Mouse (Mus musculus) heart, embryonic 14.5 days (tissue): ENCODE results near the gene Naa40. TPM values are rescaled to one million over a fixed set of nuclear protein-coding genes. Genes with fewer than 3 reads are reported as not detected.
A peak's percentile ranks its signal among the peaks of the same experiment; 100 is the strongest.

Experiments used
- ATAC-seq: fragments of 200-750 bp; cut with Nextera tagmentation; 2 replicates; pipeline ENCODE4 v1.8.0; 2017; ENCODE audit warnings: low read depth, moderate TSS enrichment; ENCODE audit not compliant: insufficient number of reproducible peaks, insufficient read depth, low FRiP score
- H3K27ac ChIP-seq, 2 experiments: fragments of 200-500 bp in 1 of 2; fragments of 300-500 bp in 1 of 2; sonication (generic) in 1 of 2; replicated peaks in 1 of 2; 2 replicates each; pipeline ENCODE4 v1.5.1; 2012 to 2014; ENCODE audit warnings: low read depth in 2 of 2, low read length in 2 of 2, control low read depth in 1 of 2, mild to moderate bottlenecking in 1 of 2, mixed read lengths in 1 of 2; ENCODE audit not compliant: control insufficient read depth in 1 of 2, insufficient read depth in 1 of 2
- H3K27me3 ChIP-seq: fragments of 300-500 bp; sonication (generic); 2 replicates; pipeline ENCODE4 v1.6.1; 2014; ENCODE audit warnings: mild to moderate bottlenecking, low read length, control low read depth; ENCODE audit not compliant: control insufficient read depth, insufficient read depth
- H3K36me3 ChIP-seq: fragments of 300-500 bp; sonication (generic); 2 replicates; pipeline ENCODE4 v1.6.1; 2014; ENCODE audit warnings: mild to moderate bottlenecking, control low read depth, low read length, mixed read lengths; ENCODE audit not compliant: control insufficient read depth, insufficient read depth
- H3K4me1 ChIP-seq, 2 experiments: fragments of 200-500 bp in 1 of 2; fragments of 300-500 bp in 1 of 2; sonication (generic) in 1 of 2; 2 replicates each; pipeline ENCODE4 v1.6.1; 2012 to 2014; ENCODE audit warnings: low read length in 2 of 2, control low read depth in 1 of 2, mixed read lengths in 1 of 2; ENCODE audit not compliant: control insufficient read depth in 2 of 2, insufficient read depth in 2 of 2
- H3K4me2 ChIP-seq: fragments of 300-500 bp; sonication (generic); 2 replicates; pipeline ENCODE4 v1.6.1; 2014; ENCODE audit warnings: mild to moderate bottlenecking, low read length
- H3K4me3 ChIP-seq, 2 experiments: fragments of 200-500 bp in 1 of 2; fragments of 300-500 bp in 1 of 2; sonication (generic) in 1 of 2; 2 replicates each; pipeline ENCODE4 v1.5.1; 2012 to 2014; ENCODE audit warnings: low read length in 2 of 2, mild to moderate bottlenecking in 2 of 2, control low read depth in 1 of 2, low read depth in 1 of 2, moderate library complexity in 1 of 2; ENCODE audit not compliant: control insufficient read depth in 1 of 2, insufficient read depth in 1 of 2
- H3K9ac ChIP-seq: fragments of 300-500 bp; sonication (generic); 2 replicates; pipeline ENCODE4 v1.6.1; 2014; ENCODE audit warnings: mild to moderate bottlenecking, low read length
- H3K9me3 ChIP-seq: fragments of 300-500 bp; sonication (generic); 2 replicates; pipeline ENCODE4 v1.6.1; 2016; ENCODE audit warnings: low read length, control low read depth; ENCODE audit not compliant: control insufficient read depth
- WGBS: fragments of 180-500 bp; shearing (Covaris S2); extraction: QIAGEN DNeasy Blood & Tissue Kit; methylation state at CpG from one replicate; pipeline ENCODE4 v1.1.7; 2014; 5-methylcytosine and 5-hydroxymethylcytosine counted together
- polyA plus RNA-seq: library from polyadenylated mRNA; unstranded; fragments of >200 nt; fragmentation: Nextera tagmentation; extraction: Ambion mirVana; gene quantifications from 2 replicates; pipeline ENCODE4 v1.2.1, GENCODE M21; 2014

Naa40 gene
- polyA plus RNA-seq, 1 experiment from 2014 or later = 55.9 TPM

DNA sequence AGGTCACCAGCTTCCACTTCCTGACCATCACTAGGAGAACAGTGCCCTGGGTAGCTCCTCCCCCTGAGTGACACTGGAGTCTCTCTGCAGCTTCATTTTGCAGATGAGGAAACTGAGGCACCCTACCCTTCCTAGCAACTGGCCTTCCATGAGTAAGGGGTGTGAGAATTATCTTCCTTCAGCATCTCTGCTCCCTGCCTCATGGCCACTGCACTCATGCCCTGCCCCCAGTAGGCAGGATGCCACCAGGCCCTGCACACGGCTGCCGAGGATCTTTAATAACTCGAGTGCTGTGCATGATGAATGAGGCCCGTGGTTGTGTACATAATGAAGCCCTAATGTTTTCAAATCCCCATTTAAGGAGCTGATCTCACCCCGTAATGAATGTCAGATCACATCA, 50.0 kb downstream of the Naa40 start:
- Histone ChIP-seq H3K9ac (no peak overlapping the region), H3K27me3 (peaks cover 5% of the 10 kb centered on the region), H3K4me3 (no peak overlapping the region), H3K4me1 (peaks cover 2 to 4% of the 10 kb centered on the region in 2 experiments; a peak in 2 of 4 replicates), H3K36me3 (no peaks in the 10 kb centered on the region), H3K9me3 (no peaks in the 10 kb centered on the region), H3K4me2 (no peak overlapping the region), H3K27ac (no peak overlapping the region)
- ATAC-seq = no peak
- 73% methylated on average over 5 of the region's 5 CpGs for WGBS

DNA sequence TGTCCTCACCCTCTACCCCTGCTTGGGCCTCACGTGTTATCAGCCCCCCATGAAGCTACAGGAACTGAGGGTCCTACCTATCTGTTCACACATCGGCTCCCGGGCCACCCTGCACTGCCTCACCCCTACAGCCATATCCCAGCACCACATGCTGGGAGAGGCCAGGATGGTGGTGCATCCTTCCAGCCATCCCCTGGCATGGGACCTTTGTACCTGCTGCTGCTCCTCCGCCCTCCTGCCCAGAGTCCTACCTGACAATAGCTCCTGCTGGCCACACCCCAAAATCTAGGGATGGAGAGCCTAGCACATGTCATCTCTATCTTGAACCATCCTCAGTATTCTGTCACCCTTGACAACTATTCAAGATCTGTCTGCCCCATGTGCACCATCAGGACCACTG, 52.0 kb downstream of the Naa40 start:
- Histone ChIP-seq H3K36me3 (no peaks in the 10 kb centered on the region), H3K27me3 (peaks cover 19% of the 10 kb centered on the region), H3K4me2 (no peak overlapping the region), H3K4me3 (no peak overlapping the region), H3K27ac (no peak overlapping the region), H3K9me3 (no peaks in the 10 kb centered on the region), H3K9ac (no peak overlapping the region), H3K4me1 (no peaks in the 10 kb centered on the region)
- no peak for ATAC-seq
- 63% methylated on average over 4 of the region's 4 CpGs for WGBS

GRCm38 (mm10) chr19:7187157-7187556, 53.8 kb downstream of the Naa40 start:
- Histone ChIP-seq H3K9me3 (no peaks in the 10 kb centered on the region), H3K4me1 (peaks cover 5 to 8% of the 10 kb centered on the region in 2 experiments), H3K36me3 (no peaks in the 10 kb centered on the region), H3K27me3 (peaks cover 29% of the 10 kb centered on the region), H3K27ac (no peak overlapping the region), H3K4me3 (no peak overlapping the region), H3K9ac (no peak overlapping the region), H3K4me2 (no peak overlapping the region)
- ATAC-seq = no peak
- 64% methylated on average over 5 of the region's 5 CpGs for WGBS

DNA sequence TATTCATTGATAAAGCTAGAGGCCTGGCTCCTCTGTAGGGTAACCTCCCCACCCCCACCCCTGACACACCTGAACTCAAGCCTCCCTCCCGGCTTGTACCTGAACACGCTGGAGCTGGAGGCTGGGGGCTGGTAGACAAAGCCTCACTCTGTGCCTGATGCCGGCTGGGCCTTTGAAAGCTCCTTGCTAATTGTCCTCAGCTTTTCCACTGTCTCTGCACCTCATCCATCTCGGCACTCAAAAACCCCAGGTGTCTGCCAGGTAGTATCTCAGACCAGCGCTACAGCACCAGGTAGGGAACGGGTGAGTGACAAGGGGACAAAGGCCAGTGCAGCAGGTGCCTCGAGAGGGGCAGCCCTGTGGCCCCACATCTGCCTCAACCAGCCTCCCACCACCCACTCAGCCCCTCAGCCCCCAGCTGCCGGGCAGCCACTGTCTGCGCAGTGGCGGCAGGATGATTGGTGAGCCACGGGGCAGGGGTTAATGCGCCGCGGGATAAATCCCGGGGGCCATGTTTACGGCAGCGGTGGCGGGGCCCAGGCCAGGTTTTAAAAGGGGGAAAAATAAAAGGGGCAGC, 55.2 kb downstream of the Naa40 start:
- WGBS = 30% methylated on average over 18 of the region's 18 CpGs
- H3K27me3 ChIP-seq = peaks cover 35% of the 10 kb centered on the region
- H3K4me3 ChIP-seq = no peak overlapping the region
- no peak for ATAC-seq
- no peaks in the 10 kb centered on the region for H3K36me3 ChIP-seq
- H3K9ac ChIP-seq = no peak overlapping the region; the same call in 1 of the 2 replicates
- no peak overlapping the region for H3K4me2 ChIP-seq
- H3K9me3 ChIP-seq = no peaks in the 10 kb centered on the region
- peaks cover 7 to 18% of the 10 kb centered on the region in 2 experiments for H3K4me1 ChIP-seq
- no peak overlapping the region for H3K27ac ChIP-seq

DNA sequence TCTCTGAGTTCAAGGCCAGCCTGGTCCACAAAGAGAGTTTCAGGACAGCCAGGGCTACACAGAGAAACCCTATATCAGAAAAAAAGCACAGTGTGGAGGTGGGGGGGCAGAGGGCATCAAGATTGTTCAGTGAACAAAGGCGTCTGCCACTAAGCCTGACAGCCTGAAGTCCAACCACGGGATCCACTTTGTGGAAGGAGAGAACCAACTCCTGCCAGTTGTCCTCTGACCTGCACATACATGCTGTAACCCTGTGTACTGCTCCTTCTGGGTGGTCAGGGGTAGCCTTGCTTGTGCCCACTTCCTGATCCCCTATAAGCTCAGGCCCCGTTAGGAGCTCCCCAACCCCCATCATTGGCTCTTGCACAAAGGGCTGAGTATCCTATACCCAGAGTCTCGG, 55.9 kb downstream of the Naa40 start:
- peaks cover 36% of the 10 kb centered on the region for H3K27me3 ChIP-seq
- 65% methylated on average over 4 of the region's 4 CpGs for WGBS
- no peaks in the 10 kb centered on the region for H3K9me3 ChIP-seq
- no peaks in the 10 kb centered on the region for H3K36me3 ChIP-seq
- no peak overlapping the region for H3K4me2 ChIP-seq
- H3K9ac ChIP-seq = no peak overlapping the region
- no peak overlapping the region for H3K4me3 ChIP-seq
- H3K27ac ChIP-seq = no peak overlapping the region
- ATAC-seq = no peak
- H3K4me1 ChIP-seq = peaks cover 7 to 18% of the 10 kb centered on the region in 2 experiments

DNA sequence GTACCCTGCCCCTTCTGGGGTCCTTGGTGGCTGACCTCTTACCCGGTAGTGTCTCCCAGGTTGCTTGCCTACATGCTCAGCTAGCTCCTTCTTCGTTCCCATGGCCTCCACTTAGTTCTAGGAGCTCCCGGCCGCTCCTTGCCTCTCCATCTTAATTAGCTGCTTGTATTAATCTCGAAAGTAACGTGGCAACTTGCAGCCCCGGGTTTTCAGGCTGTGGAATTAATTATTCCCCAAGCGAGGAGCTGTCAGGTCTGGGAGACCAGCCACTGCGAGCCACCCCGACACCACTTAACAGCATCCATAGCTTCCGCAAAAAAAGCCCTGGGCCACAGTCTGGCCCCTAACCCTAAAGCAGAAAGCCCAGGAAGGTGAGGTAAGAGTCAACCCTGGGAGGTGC, 57.6 kb downstream of the Naa40 start:
- Histone ChIP-seq H3K27ac (no peak overlapping the region), H3K4me1 (peaks cover 10 to 24% of the 10 kb centered on the region in 2 experiments), H3K9ac (no peak overlapping the region), H3K36me3 (no peaks in the 10 kb centered on the region), H3K4me2 (no peak overlapping the region), H3K27me3 (peaks cover 36% of the 10 kb centered on the region), H3K9me3 (no peaks in the 10 kb centered on the region), H3K4me3 (no peak overlapping the region)
- no peak for ATAC-seq
- 76% methylated on average over 11 of the region's 11 CpGs for WGBS

GRCm38 (mm10) chr19:7182273-7182949, 58.6 kb downstream of the Naa40 start:
- ATAC-seq = peak; percentile 37
- no peaks in the 10 kb centered on the region for H3K36me3 ChIP-seq
- peaks cover 36% of the 10 kb centered on the region for H3K27me3 ChIP-seq
- peak overlapping the region in 1 of 2 experiments; percentile 3; a peak in 1 of 4 replicates for H3K27ac ChIP-seq
- peak overlapping the region; percentile 58 for H3K4me2 ChIP-seq
- WGBS = 3% methylated on average over 23 of the region's 23 CpGs
- H3K4me3 ChIP-seq = peak overlapping the region; percentile 14 to 17
- peaks cover 10 to 24% of the 10 kb centered on the region in 2 experiments for H3K4me1 ChIP-seq
- H3K9ac ChIP-seq = peak overlapping the region; percentile 54
- H3K9me3 ChIP-seq = no peaks in the 10 kb centered on the region
